Mouse (Mus musculus) liver, postnatal 0 days (tissue): Measurements from ENCODE around the gene Usp30.

Experiments
- CTCF ChIP-seq: sonication (generic); IDR thresholded peaks from 2 replicates; pipeline ENCODE4 v1.5.1; 2016; ENCODE audit warnings: antibody characterized with exemption, low read depth
- EP300 ChIP-seq: IDR thresholded peaks from 2 replicates; pipeline ENCODE4 v1.6.1; 2016; ENCODE audit warnings: antibody characterized with exemption, low read depth, mild to moderate bottlenecking

DNA sequence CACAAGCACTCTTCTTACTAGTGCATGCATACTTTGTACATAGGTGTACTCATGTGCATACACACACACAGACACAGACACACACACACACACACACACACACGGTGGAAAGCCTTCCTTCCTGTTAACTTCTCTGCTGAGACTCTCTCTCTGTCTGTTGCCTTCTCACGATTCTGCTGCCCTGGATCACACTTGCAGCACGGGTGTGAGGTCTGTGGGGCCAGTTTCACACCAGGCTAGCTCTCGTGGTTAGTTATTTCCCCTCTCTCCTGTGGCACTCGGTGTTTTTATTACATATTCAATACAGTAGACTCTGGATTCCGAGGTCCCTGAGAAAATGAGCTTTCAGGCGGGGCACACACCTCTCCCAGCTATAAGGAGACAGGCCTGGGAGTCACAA, 51.3 kb downstream of the Usp30 start:
- no peak for TF ChIP-seq CTCF
- TF ChIP-seq EP300 = no peak
